Mouse (Mus musculus) spleen, adult 12 weeks (tissue): ENCODE data around the gene Hs6st3.
"Not testable (repeated sequence)": the region's sequence is repeated elsewhere in the genome, so short reads cannot be mapped to it uniquely, and the experiment has no call there.

ENCODE experiments used
- DNase-seq: peaks from one replicate; pipeline ENCODE4 v3.0.0; 2022; ENCODE audit warnings: low spot score

The Hs6st3 gene

GRCm38 (mm10) chr14:119451594-119451993, 313.5 kb downstream of the Hs6st3 start:
- DNase-seq, result no peak

GRCm38 (mm10) chr14:119452382-119452781, 314.2 kb downstream of the Hs6st3 start:
- no peak for DNase-seq

GRCm38 (mm10) chr14:119452797-119453196, 314.7 kb downstream of the Hs6st3 start:
- DNase-seq, result no peak

- DNase-seq, result no peak
Measured at GRCm38 (mm10) chr14:119464308-119464707, 326.2 kb downstream of the Hs6st3 start.

- DNase-seq, result no peak
Measured at GRCm38 (mm10) chr14:119464883-119465282, 326.7 kb downstream of the Hs6st3 start.

GRCm38 (mm10) chr14:119466899-119467588, 328.9 kb downstream of the Hs6st3 start:
- DNase-seq, result no peak

- DNase-seq, result no peak
Measured at GRCm38 (mm10) chr14:119476582-119476981, 338.4 kb downstream of the Hs6st3 start.

GRCm38 (mm10) chr14:119477836-119478235, 339.7 kb downstream of the Hs6st3 start:
- no peak for DNase-seq

GRCm38 (mm10) chr14:119488978-119489703, 351.0 kb downstream of the Hs6st3 start:
- no peak for DNase-seq

GRCm38 (mm10) chr14:119520632-119521031, 382.5 kb downstream of the Hs6st3 start:
- no peak for DNase-seq

- no peak for DNase-seq
Measured at GRCm38 (mm10) chr14:119521056-119521455, 382.9 kb downstream of the Hs6st3 start.

- no peak for DNase-seq
Measured at GRCm38 (mm10) chr14:119532889-119533546, 394.9 kb downstream of the Hs6st3 start.

- no peak for DNase-seq
Measured at GRCm38 (mm10) chr14:119540505-119540904, 402.4 kb downstream of the Hs6st3 start.

- no peak for DNase-seq
Measured at GRCm38 (mm10) chr14:119544596-119544995, 406.5 kb downstream of the Hs6st3 start.

- no peak for DNase-seq
Measured at GRCm38 (mm10) chr14:119558356-119558755, 420.2 kb downstream of the Hs6st3 start.

- no peak for DNase-seq
Measured at GRCm38 (mm10) chr14:119582039-119582508, 443.9 kb downstream of the Hs6st3 start.

GRCm38 (mm10) chr14:119585069-119585468, 446.9 kb downstream of the Hs6st3 start:
- DNase-seq, result no peak

GRCm38 (mm10) chr14:119587365-119587764, 449.2 kb downstream of the Hs6st3 start:
- DNase-seq, result not testable (repeated sequence)

GRCm38 (mm10) chr14:119604327-119604726, 466.2 kb downstream of the Hs6st3 start:
- no peak for DNase-seq

GRCm38 (mm10) chr14:119612793-119613192, 474.7 kb downstream of the Hs6st3 start:
- DNase-seq, result no peak

GRCm38 (mm10) chr14:119629127-119629526, 491.0 kb downstream of the Hs6st3 start:
- DNase-seq, result no peak

GRCm38 (mm10) chr14:119633090-119633489, 494.9 kb downstream of the Hs6st3 start:
- no peak for DNase-seq

- DNase-seq, result no peak
Measured at GRCm38 (mm10) chr14:119633626-119634025, 495.5 kb downstream of the Hs6st3 start.
